Mouse (Mus musculus) stomach, embryonic 15.5 days (tissue): ENCODE measurements at regions not wholly inside any gene's neighbourhood (a gene's known extent, or its start where the extent isn't known, plus 50 kb on each side); places are given as distances from the start of the nearest gene placed in this dataset.

Experiments
- ATAC-seq: fragments of 200-750 bp; cut with Nextera tagmentation; 2 replicates; pipeline ENCODE4 v1.8.0; 2017; ENCODE audit warnings: low read depth, moderate number of reproducible peaks, moderate TSS enrichment; ENCODE audit not compliant: insufficient read depth, low FRiP score
- H3K27ac ChIP-seq: fragments of 300-500 bp; sonication (generic); 2 replicates; pipeline ENCODE4 v1.5.1; 2015; ENCODE audit warnings: mild to moderate bottlenecking, inconsistent platforms
- H3K27me3 ChIP-seq: fragments of 300-500 bp; sonication (generic); replicated peaks from 2 replicates; pipeline ENCODE4 v1.6.1; 2015; ENCODE audit warnings: inconsistent platforms
- H3K36me3 ChIP-seq: fragments of 300-500 bp; sonication (generic); 2 replicates; pipeline ENCODE4 v1.6.1; 2015; ENCODE audit warnings: inconsistent platforms
- H3K4me1 ChIP-seq: fragments of 300-500 bp; sonication (generic); 2 replicates; pipeline ENCODE4 v1.6.1; 2015; ENCODE audit warnings: inconsistent platforms
- H3K4me2 ChIP-seq: fragments of 300-500 bp; sonication (generic); 2 replicates; pipeline ENCODE4 v1.6.1; 2015; ENCODE audit warnings: mild to moderate bottlenecking, inconsistent platforms
- H3K4me3 ChIP-seq: fragments of 300-500 bp; sonication (generic); replicated peaks from 2 replicates; pipeline ENCODE4 v1.5.1; 2015; ENCODE audit warnings: inconsistent platforms
- H3K9ac ChIP-seq: fragments of 300-500 bp; sonication (generic); 2 replicates; pipeline ENCODE4 v1.6.1; 2015; ENCODE audit warnings: inconsistent platforms
- H3K9me3 ChIP-seq: fragments of 300-500 bp; sonication (generic); 2 replicates; pipeline ENCODE4 v1.6.1; 2016; ENCODE audit warnings: inconsistent platforms
- WGBS: fragments of 180-500 bp; shearing (Covaris S2); methylation state at CpG from one replicate; pipeline ENCODE4 v1.1.7; 2015; 5-methylcytosine and 5-hydroxymethylcytosine counted together

DNA sequence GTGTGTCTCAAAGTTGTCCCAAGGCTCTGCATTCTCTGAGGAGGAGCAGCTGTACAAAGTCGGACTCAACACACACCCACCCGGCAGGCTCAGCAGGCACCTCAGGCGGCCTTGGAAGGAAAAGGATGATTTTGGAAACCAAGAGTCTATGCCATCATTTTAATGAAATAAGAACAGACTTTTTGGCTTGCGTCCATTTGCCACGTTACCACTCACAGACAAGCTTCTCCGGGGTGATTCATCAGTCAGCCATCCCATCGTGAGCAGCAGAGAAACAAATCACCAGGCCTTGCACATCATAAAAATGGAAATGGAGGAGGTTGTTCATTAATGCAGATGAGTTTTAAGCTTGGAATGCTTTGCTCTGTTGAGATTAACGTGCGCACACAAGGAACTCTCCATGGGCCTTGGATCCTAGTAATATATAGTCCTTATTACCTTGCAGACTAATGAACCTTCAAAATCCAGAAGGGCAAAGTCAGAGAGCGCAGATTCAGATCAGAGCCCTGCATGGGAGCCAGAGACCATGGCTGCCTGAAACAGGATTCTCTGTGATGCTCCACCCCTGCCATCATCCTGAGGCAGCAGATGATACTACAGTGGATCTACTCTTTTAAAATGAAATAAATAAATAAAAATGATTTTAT lies 198.5 kb downstream of the Actr3 start:
- H3K9ac ChIP-seq, result no peak overlapping the region
- no peaks in the 10 kb centered on the region for H3K36me3 ChIP-seq
- no peak for ATAC-seq
- H3K27me3 ChIP-seq, result no peaks in the 10 kb centered on the region
- H3K4me3 ChIP-seq, result no peak overlapping the region
- H3K4me1 ChIP-seq, result no peaks in the 10 kb centered on the region
- 87% methylated on average over 10 of the region's 10 CpGs for WGBS
- no peaks in the 10 kb centered on the region for H3K9me3 ChIP-seq
- no peak overlapping the region for H3K27ac ChIP-seq
- H3K4me2 ChIP-seq, result no peak overlapping the region

DNA sequence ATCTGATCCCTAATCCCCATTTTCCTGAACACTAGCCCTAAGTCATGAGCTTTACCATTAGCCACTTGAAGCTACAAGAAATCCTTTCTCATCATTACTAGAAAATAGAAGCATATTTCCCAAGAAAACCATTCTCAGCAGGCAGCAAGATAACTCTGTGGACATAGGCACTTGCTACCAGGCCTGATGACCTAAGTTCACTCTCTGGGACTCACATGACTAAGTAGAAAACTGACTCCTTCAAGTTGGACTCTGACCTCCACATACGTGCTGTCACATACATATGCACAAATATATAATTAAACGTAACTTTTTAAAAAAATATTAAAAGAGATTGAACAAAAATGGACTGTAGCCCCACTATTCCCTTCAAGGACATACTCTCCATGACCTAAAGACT lies 200.8 kb downstream of the Actr3 start:
- no peak for ATAC-seq
- 76% methylated on average over 2 of the region's 2 CpGs for WGBS

DNA sequence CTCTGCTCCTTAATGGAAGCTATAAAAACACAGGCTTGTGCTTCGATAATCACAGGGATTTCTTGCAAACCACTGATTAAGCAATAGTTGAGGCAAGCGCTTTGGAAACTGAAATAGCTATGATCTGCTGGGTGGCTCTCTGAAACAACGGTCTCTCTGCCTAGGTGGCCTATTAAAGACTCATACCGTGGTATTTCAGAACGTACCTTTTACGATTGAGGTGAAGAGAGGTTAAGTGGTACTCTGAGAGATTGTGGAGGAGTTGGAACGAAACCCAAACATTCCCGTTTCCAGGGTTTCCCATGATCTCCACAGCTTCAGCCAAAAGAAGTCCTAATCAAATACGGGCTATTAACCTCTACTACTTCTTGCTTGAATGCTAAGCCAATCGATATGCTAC lies 212.2 kb downstream of the Actr3 start:
- H3K27ac ChIP-seq, result no peak overlapping the region
- H3K9me3 ChIP-seq, result no peaks in the 10 kb centered on the region
- 82% methylated on average over 10 of the region's 10 CpGs for WGBS
- no peak overlapping the region for H3K4me2 ChIP-seq
- H3K36me3 ChIP-seq, result no peaks in the 10 kb centered on the region
- H3K4me1 ChIP-seq, result no peaks in the 10 kb centered on the region
- H3K9ac ChIP-seq, result no peak overlapping the region
- H3K4me3 ChIP-seq, result no peak overlapping the region
- no peaks in the 10 kb centered on the region for H3K27me3 ChIP-seq
- no peak for ATAC-seq

More for the DNA sequence above, 200.8 kb downstream of the Actr3 start:
- Histone ChIP-seq H3K36me3 (no peaks in the 10 kb centered on the region), H3K4me2 (no peak overlapping the region), H3K27ac (no peak overlapping the region), H3K9ac (no peak overlapping the region), H3K27me3 (no peaks in the 10 kb centered on the region), H3K4me3 (no peak overlapping the region), H3K9me3 (no peaks in the 10 kb centered on the region), H3K4me1 (no peaks in the 10 kb centered on the region)

DNA sequence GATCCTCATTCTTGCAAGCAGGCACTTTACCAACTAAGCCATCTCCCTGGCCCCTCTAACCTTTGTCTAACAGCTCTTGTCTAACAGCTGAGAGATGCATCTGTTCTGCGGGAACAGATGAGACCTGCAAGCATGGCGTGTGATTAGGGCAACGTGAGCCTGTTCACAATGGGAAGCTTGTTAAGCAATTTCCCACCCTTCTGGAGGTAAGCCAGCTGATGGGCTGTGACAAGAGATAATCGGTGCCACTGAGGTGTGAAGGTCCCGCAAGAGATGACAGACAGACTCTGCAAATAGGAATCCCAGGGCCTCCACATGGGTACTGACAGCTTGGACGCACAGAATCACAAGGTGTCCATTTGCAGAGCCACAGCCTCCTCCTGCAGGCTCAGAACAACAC lies 219.3 kb downstream of the Actr3 start:
- H3K9me3 ChIP-seq, result no peaks in the 10 kb centered on the region
- H3K9ac ChIP-seq, result no peak overlapping the region
- no peaks in the 10 kb centered on the region for H3K36me3 ChIP-seq
- no peak for ATAC-seq
- H3K4me1 ChIP-seq, result no peaks in the 10 kb centered on the region
- no peak overlapping the region for H3K4me3 ChIP-seq
- H3K27ac ChIP-seq, result no peak overlapping the region
- H3K27me3 ChIP-seq, result no peaks in the 10 kb centered on the region
- H3K4me2 ChIP-seq, result no peak overlapping the region
- WGBS, result 73% methylated on average over 6 of the region's 6 CpGs

DNA sequence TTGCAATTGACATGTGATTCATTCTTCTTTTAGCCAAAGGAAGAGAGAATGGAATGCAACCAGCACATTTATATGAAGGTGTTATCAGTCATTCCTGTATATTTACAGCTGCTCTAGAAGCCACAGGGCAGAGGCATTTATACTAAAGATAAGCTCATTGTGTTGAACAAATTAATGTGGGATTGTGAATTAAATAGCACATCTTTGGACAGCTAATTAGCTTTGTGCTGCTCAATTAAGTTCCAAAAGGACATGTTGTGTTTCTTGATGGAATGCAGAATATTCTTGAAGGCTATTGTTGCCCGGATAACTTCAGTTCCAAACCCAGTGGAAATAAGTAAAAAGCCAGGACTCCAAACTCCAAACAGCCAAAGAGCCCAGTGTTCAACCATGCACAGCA lies 248.4 kb downstream of the Actr3 start:
- Histone ChIP-seq H3K9me3 (no peaks in the 10 kb centered on the region), H3K4me2 (no peak overlapping the region), H3K27me3 (no peaks in the 10 kb centered on the region), H3K4me1 (no peaks in the 10 kb centered on the region), H3K27ac (no peak overlapping the region), H3K36me3 (no peaks in the 10 kb centered on the region), H3K4me3 (no peak overlapping the region), H3K9ac (no peak overlapping the region)
- no peak for ATAC-seq
- 83% methylated on average over 1 of the region's 1 CpGs for WGBS

DNA sequence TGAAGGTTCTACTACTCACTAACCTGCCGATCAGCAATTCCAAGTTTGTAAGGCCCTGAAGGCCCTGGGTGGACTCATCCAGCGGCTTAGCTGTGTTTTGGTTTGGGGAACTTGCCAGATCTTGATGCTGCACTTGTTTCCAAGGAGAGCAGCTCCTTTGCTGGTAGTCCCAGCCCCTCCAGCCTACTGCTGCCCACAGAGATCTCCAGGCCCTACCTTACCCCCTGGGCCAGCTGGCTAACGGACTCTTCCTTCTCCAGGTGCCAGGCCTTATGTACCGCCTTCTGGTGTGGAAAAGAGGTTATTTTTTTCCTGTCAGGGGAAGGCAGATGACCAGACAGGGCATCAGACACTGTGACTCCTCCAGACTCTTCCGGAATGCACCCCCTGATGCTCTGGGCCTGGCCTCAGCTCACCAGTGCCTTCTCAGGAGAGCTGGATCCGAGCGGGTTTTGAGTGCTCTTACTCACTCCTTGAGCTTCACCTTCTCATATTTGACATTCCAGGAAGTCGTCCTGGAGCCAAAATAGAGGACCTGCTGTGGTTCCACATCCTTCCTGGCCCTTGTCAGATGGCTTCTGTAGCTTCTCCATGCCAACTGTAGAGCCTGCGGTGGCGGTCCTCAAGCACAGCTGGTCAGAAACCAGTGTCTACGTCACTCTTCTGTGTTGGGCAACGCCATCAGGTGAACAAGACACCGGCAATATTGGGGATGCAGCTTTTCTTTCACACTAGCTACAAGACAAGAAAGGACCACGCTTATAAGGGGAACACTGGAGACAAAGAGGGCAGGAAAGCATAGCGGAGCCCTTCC lies 259.2 kb downstream of the Actr3 start:
- Histone ChIP-seq H3K27ac (no peak overlapping the region), H3K9ac (no peak overlapping the region), H3K4me2 (no peak overlapping the region), H3K9me3 (no peaks in the 10 kb centered on the region), H3K27me3 (no peaks in the 10 kb centered on the region), H3K4me1 (no peaks in the 10 kb centered on the region), H3K4me3 (no peak overlapping the region), H3K36me3 (no peaks in the 10 kb centered on the region)
- no peak for ATAC-seq
- WGBS, result 89% methylated on average over 15 of the region's 15 CpGs

DNA sequence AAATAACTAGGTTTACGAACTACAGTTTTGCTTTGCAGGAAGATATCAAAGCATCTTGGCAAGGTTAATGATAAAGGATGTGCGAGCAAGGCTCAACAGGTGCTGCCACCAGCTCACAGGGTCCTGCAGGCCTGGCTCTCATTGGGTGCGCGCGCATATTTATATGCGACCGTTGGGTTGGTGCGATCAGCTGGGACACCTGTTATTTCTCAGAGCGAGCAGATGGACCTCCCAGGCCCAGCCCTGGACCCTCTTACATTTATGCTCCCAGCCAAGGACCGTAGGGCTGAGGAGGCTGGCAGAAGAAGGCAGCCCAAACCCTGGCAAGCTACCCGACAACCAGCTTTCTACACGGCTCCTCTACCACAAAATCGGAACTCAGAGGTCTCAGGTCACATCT lies 260.8 kb downstream of the Actr3 start:
- Histone ChIP-seq H3K9ac (no peak overlapping the region), H3K4me2 (no peak overlapping the region)
- 93% methylated on average over 13 of the region's 13 CpGs for WGBS

DNA sequence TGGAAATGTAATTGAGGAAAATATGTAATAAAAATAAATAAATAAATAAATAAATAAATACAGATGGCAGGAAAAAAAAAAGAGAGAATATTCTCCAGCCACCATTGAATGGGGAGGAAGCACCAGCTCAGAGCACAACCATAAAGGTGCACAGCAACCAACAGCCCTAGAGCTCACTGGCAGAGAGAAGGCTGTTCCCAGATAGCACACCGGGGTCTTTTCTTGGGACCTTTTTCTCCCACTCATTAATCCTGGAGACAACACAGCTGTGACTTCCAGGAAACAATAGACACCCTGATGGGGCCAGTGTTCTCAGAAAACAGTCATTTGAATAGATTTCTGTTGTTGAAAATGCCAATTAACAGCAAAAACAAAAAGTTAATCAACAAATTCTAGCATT lies 263.1 kb downstream of the Actr3 start:
- no peak overlapping the region for H3K4me3 ChIP-seq
- H3K4me2 ChIP-seq, result no peak overlapping the region
- H3K4me1 ChIP-seq, result no peaks in the 10 kb centered on the region
- H3K9me3 ChIP-seq, result no peaks in the 10 kb centered on the region
- no peak overlapping the region for H3K9ac ChIP-seq
- ATAC-seq, result no peak
- H3K27ac ChIP-seq, result no peak overlapping the region
- 59% methylated on average over 1 of the region's 1 CpGs for WGBS
- no peaks in the 10 kb centered on the region for H3K27me3 ChIP-seq
- no peaks in the 10 kb centered on the region for H3K36me3 ChIP-seq

More for the DNA sequence above, 260.8 kb downstream of the Actr3 start:
- Histone ChIP-seq H3K27me3 (no peaks in the 10 kb centered on the region), H3K27ac (no peak overlapping the region), H3K4me3 (no peak overlapping the region), H3K4me1 (no peaks in the 10 kb centered on the region), H3K36me3 (no peaks in the 10 kb centered on the region), H3K9me3 (no peaks in the 10 kb centered on the region)
- no peak for ATAC-seq

DNA sequence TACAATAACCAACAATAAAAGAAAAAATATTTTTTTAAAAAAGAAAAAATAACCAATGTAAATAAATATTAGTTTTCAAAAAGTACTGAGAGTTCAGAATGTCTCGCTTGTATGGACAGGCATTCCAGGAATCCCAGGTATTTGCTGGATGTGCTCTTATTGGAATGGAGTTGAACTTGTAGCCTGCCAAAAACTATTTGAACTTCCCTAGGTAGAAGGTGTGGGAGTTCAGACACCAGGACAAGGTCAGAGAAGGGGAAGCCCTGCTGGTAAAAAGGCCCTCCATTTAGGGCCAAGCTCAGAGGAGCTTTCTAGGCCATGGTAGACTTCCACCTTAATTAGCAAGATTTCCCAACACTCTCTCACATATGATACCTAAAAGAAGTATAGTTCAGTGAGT lies 270.3 kb downstream of the Actr3 start:
- Histone ChIP-seq H3K4me2 (no peak overlapping the region), H3K4me1 (no peaks in the 10 kb centered on the region), H3K27ac (no peak overlapping the region), H3K36me3 (no peaks in the 10 kb centered on the region), H3K9ac (no peak overlapping the region), H3K4me3 (no peak overlapping the region), H3K27me3 (no peaks in the 10 kb centered on the region), H3K9me3 (no peaks in the 10 kb centered on the region)
- 69% methylated on average over 1 of the region's 1 CpGs for WGBS
- ATAC-seq, result no peak

DNA sequence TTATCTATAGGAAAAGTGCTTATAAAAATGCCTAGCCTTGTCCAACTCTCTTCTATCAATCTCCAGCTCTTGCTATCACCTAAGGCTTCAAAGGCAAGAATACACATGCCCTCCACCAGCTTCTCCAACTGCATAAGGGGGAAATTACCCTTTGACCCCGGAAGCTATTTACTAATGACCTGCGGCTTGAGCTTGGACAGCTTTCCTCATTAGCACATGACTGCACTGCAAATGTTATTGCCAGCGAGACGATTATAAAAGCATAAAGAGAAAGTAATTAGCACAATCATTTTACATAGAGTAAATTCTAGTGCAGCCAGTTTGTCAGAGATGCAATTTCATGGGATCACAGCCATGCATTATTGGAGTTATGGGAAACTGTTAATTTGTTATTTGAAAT lies 277.0 kb downstream of the Actr3 start:
- WGBS, result 64% methylated on average over 4 of the region's 4 CpGs
- H3K36me3 ChIP-seq, result no peaks in the 10 kb centered on the region
- no peak for ATAC-seq
- H3K4me2 ChIP-seq, result no peak overlapping the region
- no peaks in the 10 kb centered on the region for H3K4me1 ChIP-seq
- H3K4me3 ChIP-seq, result no peak overlapping the region
- H3K9ac ChIP-seq, result no peak overlapping the region
- no peak overlapping the region for H3K27ac ChIP-seq
- H3K27me3 ChIP-seq, result no peaks in the 10 kb centered on the region
- no peaks in the 10 kb centered on the region for H3K9me3 ChIP-seq

DNA sequence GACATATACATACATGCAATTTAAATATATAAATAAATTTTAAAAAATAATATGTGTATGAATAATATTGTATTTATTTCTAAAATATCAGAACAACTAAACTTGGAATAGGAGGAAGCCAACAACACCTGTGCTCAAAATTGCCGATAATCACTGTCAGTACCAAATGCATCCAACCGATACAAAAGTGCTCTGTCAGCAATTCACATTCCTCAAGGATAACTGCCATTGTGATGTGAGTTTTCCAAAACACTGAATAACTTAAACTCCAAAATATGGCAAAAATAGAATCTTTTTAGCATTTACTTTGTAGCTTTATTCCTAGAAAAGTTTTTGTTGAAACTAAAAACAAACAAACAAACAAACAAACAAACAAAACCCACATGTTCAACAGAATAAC lies 279.4 kb downstream of the Actr3 start:
- no peaks in the 10 kb centered on the region for H3K36me3 ChIP-seq
- ATAC-seq, result no peak
- 91% methylated on average over 2 of the region's 2 CpGs for WGBS

DNA sequence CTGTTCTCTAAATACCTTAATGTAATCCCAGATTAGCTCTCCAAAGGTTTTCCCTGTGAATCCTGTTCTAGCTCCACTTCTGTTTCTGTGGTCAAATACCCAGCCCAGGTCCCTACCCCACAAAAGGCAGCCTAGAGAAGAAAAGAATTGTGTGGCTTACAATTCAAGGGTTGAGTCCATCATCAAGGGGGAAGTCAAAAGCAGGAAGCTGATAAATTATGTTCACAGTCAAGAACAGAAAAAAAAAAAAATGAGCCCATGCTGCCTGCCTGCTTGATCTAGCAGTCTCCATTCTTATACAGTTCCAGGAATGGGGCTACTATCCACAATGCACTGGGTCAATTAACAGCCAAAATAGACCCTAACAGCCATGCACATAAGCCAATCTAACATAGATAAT lies 285.7 kb downstream of the Actr3 start:
- Histone ChIP-seq H3K36me3 (no peaks in the 10 kb centered on the region), H3K9ac (no peak overlapping the region), H3K27me3 (no peaks in the 10 kb centered on the region), H3K4me1 (no peaks in the 10 kb centered on the region), H3K27ac (no peak overlapping the region), H3K9me3 (no peaks in the 10 kb centered on the region), H3K4me2 (no peak overlapping the region), H3K4me3 (no peak overlapping the region)
- no peak for ATAC-seq

More for the DNA sequence above, 279.4 kb downstream of the Actr3 start:
- Histone ChIP-seq H3K4me2 (no peak overlapping the region), H3K4me1 (no peaks in the 10 kb centered on the region), H3K27me3 (no peaks in the 10 kb centered on the region), H3K27ac (no peak overlapping the region), H3K9me3 (no peaks in the 10 kb centered on the region), H3K9ac (no peak overlapping the region), H3K4me3 (no peak overlapping the region)
